Mouse (Mus musculus): ENCODE results near the gene Vps26a. TPM values are rescaled to one million over a fixed set of nuclear protein-coding genes. Genes with fewer than 3 reads are reported as not detected.

Gene Vps26a
- total RNA-seq (2014; rRNA removed; ENCODE audit: low replicate concordance) = 46.5 and 51.0 TPM in 2 replicates
- polyA plus RNA-seq (2015; fragmentation: Nextera tagmentation; extraction: Ambion mirVana) = 75.5 and 78.5 TPM in 2 replicates

DNA sequence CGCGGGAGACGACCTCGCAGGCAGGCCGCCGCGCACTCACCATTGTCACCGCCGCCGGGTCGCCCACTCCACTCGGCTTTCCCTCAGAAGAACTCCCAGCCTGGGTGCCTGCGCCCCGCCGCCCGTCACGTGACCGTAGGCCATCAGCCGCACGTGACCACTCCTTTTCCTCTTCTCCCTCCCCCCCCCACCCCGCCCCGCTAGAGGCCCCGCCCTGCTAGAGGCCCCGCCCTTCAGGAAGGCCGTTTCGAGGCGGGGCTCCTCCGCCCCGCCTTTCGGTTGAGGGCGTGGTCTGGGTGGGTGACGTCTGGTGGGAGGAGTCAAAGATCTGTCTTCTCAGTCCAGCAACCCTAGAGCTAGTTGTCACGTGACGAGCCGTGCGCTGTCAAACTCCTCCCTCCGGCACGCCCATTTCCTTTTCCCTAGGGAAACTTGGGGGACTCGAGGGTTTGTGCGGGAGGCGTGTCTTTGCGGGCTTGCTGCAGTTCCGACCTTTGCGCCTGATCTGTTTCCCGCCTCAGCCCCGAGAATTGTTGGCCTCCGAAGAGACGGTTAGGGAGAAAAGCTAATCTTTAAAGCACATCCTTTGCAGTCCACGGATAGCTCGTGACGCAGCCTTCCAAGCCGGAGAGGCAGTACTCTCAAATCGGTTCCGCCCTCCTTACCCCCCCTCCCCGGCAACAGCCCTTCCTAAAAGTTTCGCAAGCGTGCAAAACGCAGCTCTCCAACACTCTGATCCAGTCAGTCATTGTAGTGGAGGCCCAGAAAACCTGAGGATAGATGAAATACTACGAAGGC, at the start of gene Vps26a:
Vps26a (minus strand) TSS at position 188 of the 798 bp plus-strand sequence.
- H3K4me3 ChIP-seq (ENCODE audit: low read depth, low read length) = peak within 1 kb of the TSS; percentile 84
- peak within 1 kb of the TSS; percentile 92 for H3K9ac ChIP-seq (replicated peaks; ENCODE audit: low read depth, low read length)
- H3K36me3 ChIP-seq (replicated peaks; ENCODE audit: control insufficient read depth, insufficient read depth, low read length) = no peaks in the 10 kb centered on the region
- peak; percentile 61; the same call in 1 of the 2 replicates for TF ChIP-seq EP300 (IDR thresholded peaks at IDR 0.05; ENCODE audit: low read depth)
- TF ChIP-seq CTCF (IDR thresholded peaks at IDR 0.05; ENCODE audit: low read depth) = no peak
- H3K9me3 ChIP-seq (replicated peaks; ENCODE audit: control insufficient read depth, low read length) = no peaks in the 10 kb centered on the region
- peak within 1 kb of the TSS; percentile 89 for H3K27ac ChIP-seq (ENCODE audit: low read depth)
- peaks cover 10% of the 10 kb centered on the region; the same call in 1 of the 2 replicates for H3K4me1 ChIP-seq (ENCODE audit: control insufficient read depth, insufficient read depth)
- ATAC-seq (ENCODE audit: insufficient read depth, low read depth) = peak; percentile 93
- WGBS = under 1% methylated on average over 50 of the region's 59 CpGs
- no peaks in the 10 kb centered on the region for H3K27me3 ChIP-seq (ENCODE audit: control insufficient read depth, insufficient read depth, low read length)
- peak within 1 kb of the TSS; percentile 90 for H3K4me2 ChIP-seq (ENCODE audit: low read depth, low read length)
- peak; percentile 99 for DNase-seq (ENCODE audit: low spot score)

- H3K9me3 ChIP-seq (replicated peaks; ENCODE audit: control insufficient read depth, low read length) = no peaks in the 10 kb centered on the region
- TF ChIP-seq CTCF (IDR thresholded peaks at IDR 0.05; ENCODE audit: low read depth) = no peak
- TF ChIP-seq EP300 (IDR thresholded peaks at IDR 0.05; ENCODE audit: low read depth) = no peak
- no peaks in the 10 kb centered on the region for H3K27me3 ChIP-seq (ENCODE audit: control insufficient read depth, insufficient read depth, low read length)
- no peak overlapping the region for H3K9ac ChIP-seq (replicated peaks; ENCODE audit: low read depth, low read length)
- H3K4me1 ChIP-seq (ENCODE audit: control insufficient read depth, insufficient read depth) = no peaks in the 10 kb centered on the region
- no peak overlapping the region for H3K4me3 ChIP-seq (ENCODE audit: low read depth, low read length)
- no peak overlapping the region for H3K4me2 ChIP-seq (ENCODE audit: low read depth, low read length)
- ATAC-seq (ENCODE audit: insufficient read depth, low read depth) = no peak
- DNase-seq (ENCODE audit: low spot score) = no peak
- H3K27ac ChIP-seq (ENCODE audit: low read depth) = no peak overlapping the region
- H3K36me3 ChIP-seq (replicated peaks; ENCODE audit: control insufficient read depth, insufficient read depth, low read length) = no peaks in the 10 kb centered on the region
- WGBS = 66% methylated on average over 7 of the region's 7 CpGs
These were observed 47.9 kb upstream of the Vps26a start for GRCm38 (mm10) chr10:62534509-62534908.

- ATAC-seq (ENCODE audit: insufficient read depth, low read depth) = no peak
- no peak overlapping the region for H3K4me2 ChIP-seq (ENCODE audit: low read depth, low read length)
- H3K9ac ChIP-seq (replicated peaks; ENCODE audit: low read depth, low read length) = no peak overlapping the region
- WGBS = 22% methylated on average over 2 of the region's 2 CpGs
- H3K27ac ChIP-seq (ENCODE audit: low read depth) = no peak overlapping the region
- H3K27me3 ChIP-seq (ENCODE audit: control insufficient read depth, insufficient read depth, low read length) = no peaks in the 10 kb centered on the region
- H3K4me1 ChIP-seq (ENCODE audit: control insufficient read depth, insufficient read depth) = no peaks in the 10 kb centered on the region
- no peaks in the 10 kb centered on the region for H3K9me3 ChIP-seq (replicated peaks; ENCODE audit: control insufficient read depth, low read length)
- no peak for DNase-seq (ENCODE audit: low spot score)
- TF ChIP-seq EP300 (IDR thresholded peaks at IDR 0.05; ENCODE audit: low read depth) (no peak), CTCF (IDR thresholded peaks at IDR 0.05; ENCODE audit: low read depth) (no peak)
- H3K4me3 ChIP-seq (ENCODE audit: low read depth, low read length) = no peak overlapping the region
- H3K36me3 ChIP-seq (replicated peaks; ENCODE audit: control insufficient read depth, insufficient read depth, low read length) = no peaks in the 10 kb centered on the region
These were observed 46.2 kb upstream of the Vps26a start for GRCm38 (mm10) chr10:62532832-62533231.

- no peak for ATAC-seq (ENCODE audit: insufficient read depth, low read depth)
- 44% methylated on average over 9 of the region's 9 CpGs for WGBS
- no peak overlapping the region for H3K9ac ChIP-seq (replicated peaks; ENCODE audit: low read depth, low read length)
These were observed 43.6 kb upstream of the Vps26a start for GRCm38 (mm10) chr10:62530183-62530582.

GRCm38 (mm10) chr10:62527351-62527750, 40.7 kb upstream of the Vps26a start, which contains the start of gene Srgn:
Srgn (minus strand) TSS chr10:62527451.
- Histone ChIP-seq H3K9ac (replicated peaks; ENCODE audit: low read depth, low read length) (no peak within 1 kb of the TSS), H3K4me3 (ENCODE audit: low read depth, low read length) (no peak within 1 kb of the TSS), H3K9me3 (replicated peaks; ENCODE audit: control insufficient read depth, low read length) (no peaks in the 10 kb centered on the region), H3K27me3 (ENCODE audit: control insufficient read depth, insufficient read depth, low read length) (no peaks in the 10 kb centered on the region), H3K36me3 (replicated peaks; ENCODE audit: control insufficient read depth, insufficient read depth, low read length) (no peaks in the 10 kb centered on the region), H3K27ac (ENCODE audit: low read depth) (no peak within 1 kb of the TSS), H3K4me1 (ENCODE audit: control insufficient read depth, insufficient read depth) (no peaks in the 10 kb centered on the region), H3K4me2 (ENCODE audit: low read depth, low read length) (no peak within 1 kb of the TSS)
- TF ChIP-seq EP300 (IDR thresholded peaks at IDR 0.05; ENCODE audit: low read depth) (no peak), CTCF (IDR thresholded peaks at IDR 0.05; ENCODE audit: low read depth) (no peak)
- 83% methylated on average over 14 of the region's 14 CpGs for WGBS
- DNase-seq (ENCODE audit: low spot score) (no peak), ATAC-seq (ENCODE audit: insufficient read depth, low read depth) (no peak)

More at GRCm38 (mm10) chr10:62530183-62530582, 43.6 kb upstream of the Vps26a start:
- no peak for DNase-seq (ENCODE audit: low spot score)
- Histone ChIP-seq H3K36me3 (replicated peaks; ENCODE audit: control insufficient read depth, insufficient read depth, low read length) (no peaks in the 10 kb centered on the region), H3K4me2 (ENCODE audit: low read depth, low read length) (no peak overlapping the region), H3K27ac (ENCODE audit: low read depth) (no peak overlapping the region), H3K4me1 (ENCODE audit: control insufficient read depth, insufficient read depth) (no peaks in the 10 kb centered on the region), H3K9me3 (replicated peaks; ENCODE audit: control insufficient read depth, low read length) (no peaks in the 10 kb centered on the region), H3K4me3 (ENCODE audit: low read depth, low read length) (no peak overlapping the region), H3K27me3 (ENCODE audit: control insufficient read depth, insufficient read depth, low read length) (no peaks in the 10 kb centered on the region)
- TF ChIP-seq EP300 (IDR thresholded peaks at IDR 0.05; ENCODE audit: low read depth) = no peak
- no peak for TF ChIP-seq CTCF (IDR thresholded peaks at IDR 0.05; ENCODE audit: low read depth)

Measured in heart, postnatal 0 days (tissue).